Mouse (Mus musculus): ENCODE results near the gene Tenm3. TPM values are rescaled to one million over a fixed set of nuclear protein-coding genes. Genes with fewer than 3 reads are reported as not detected.
A peak's percentile ranks its signal among the peaks of the same experiment; 100 is the strongest.

Gene Tenm3
- polyA plus RNA-seq, 1 experiment from 2014 or later: 48.6 TPM

DNA sequence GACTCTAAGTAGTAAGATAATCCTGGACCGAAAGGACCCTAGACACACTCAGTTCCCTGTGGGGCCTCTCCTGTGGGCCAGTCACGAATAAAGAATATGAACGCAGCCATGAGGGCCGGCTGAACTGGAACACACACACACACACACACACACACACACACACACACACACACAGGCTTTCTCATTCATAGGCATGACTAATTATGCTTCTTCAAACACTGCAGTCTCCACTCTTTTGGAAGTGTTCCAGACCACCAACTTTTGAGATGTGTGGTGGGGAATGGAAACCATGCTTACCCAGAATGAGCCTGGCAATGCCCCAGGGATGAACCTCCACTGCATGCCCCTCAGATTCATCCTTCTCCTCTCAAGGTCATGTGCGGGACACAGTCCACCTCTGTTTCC lies 45.8 kb downstream of the Tenm3 start:
- peaks cover 61% of the 10 kb centered on the region for H3K4me1 ChIP-seq (ENCODE audit: control insufficient read depth, insufficient read depth, low read length)
- WGBS: 37% methylated on average over 5 of the region's 5 CpGs

DNA sequence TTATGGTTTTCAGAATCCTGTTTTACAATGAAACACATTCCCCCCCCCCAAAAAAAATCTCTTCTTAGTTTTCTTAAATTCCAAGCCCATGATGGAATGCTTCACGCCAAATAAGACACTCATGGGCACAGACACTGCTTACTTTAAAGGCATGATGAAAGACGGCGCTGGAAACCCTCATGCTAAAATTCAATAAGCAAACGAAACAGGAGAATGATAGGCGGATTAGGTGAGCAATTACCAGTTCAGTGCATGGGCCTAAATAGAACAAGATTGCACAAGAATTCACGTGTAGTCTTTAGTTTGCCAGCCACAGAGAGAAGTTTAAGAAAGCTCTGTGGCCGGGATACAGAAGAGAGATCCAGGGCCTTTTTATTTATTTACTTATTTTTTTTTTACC lies 49.5 kb downstream of the Tenm3 start:
- Histone ChIP-seq H3K4me1 (ENCODE audit: control insufficient read depth, insufficient read depth, low read length) (peaks cover 43% of the 10 kb centered on the region), H3K27me3 (replicated peaks; ENCODE audit: control insufficient read depth, insufficient read depth, low read length) (no peaks in the 10 kb centered on the region), H3K27ac (replicated peaks; ENCODE audit: low read depth, low read length) (0 out of 2 replicates have a peak overlapping the region, but pooled peaks have one; percentile 15), H3K4me2 (ENCODE audit: low read depth, low read length) (0 out of 2 replicates have a peak overlapping the region, but pooled peaks have one; percentile 4), H3K4me3 (ENCODE audit: low read depth, low read length) (no peak overlapping the region), H3K36me3 (ENCODE audit: control insufficient read depth, insufficient read depth, low read length) (no peaks in the 10 kb centered on the region), H3K9ac (ENCODE audit: low read depth, low read length) (no peak overlapping the region), H3K9me3 (ENCODE audit: control insufficient read depth, low read length) (no peaks in the 10 kb centered on the region)
- 15% methylated on average over 7 of the region's 7 CpGs for WGBS
- peak; percentile 89 for DNase-seq (ENCODE audit: low spot score)
- ATAC-seq (ENCODE audit: low read depth): peak; percentile 87

More for the DNA sequence above, 45.8 kb downstream of the Tenm3 start:
- no peak overlapping the region for H3K27ac ChIP-seq (replicated peaks; ENCODE audit: low read depth, low read length)
- H3K9me3 ChIP-seq (ENCODE audit: control insufficient read depth, low read length): no peaks in the 10 kb centered on the region
- DNase-seq (ENCODE audit: low spot score) (peak; percentile 90), ATAC-seq (ENCODE audit: low read depth) (peak; percentile 53)
- H3K9ac ChIP-seq (ENCODE audit: low read depth, low read length): no peak overlapping the region
- H3K4me3 ChIP-seq (ENCODE audit: low read depth, low read length): no peak overlapping the region
- H3K4me2 ChIP-seq (ENCODE audit: low read depth, low read length): no peak overlapping the region
- no peaks in the 10 kb centered on the region for H3K27me3 ChIP-seq (replicated peaks; ENCODE audit: control insufficient read depth, insufficient read depth, low read length)
- no peaks in the 10 kb centered on the region for H3K36me3 ChIP-seq (ENCODE audit: control insufficient read depth, insufficient read depth, low read length)

DNA sequence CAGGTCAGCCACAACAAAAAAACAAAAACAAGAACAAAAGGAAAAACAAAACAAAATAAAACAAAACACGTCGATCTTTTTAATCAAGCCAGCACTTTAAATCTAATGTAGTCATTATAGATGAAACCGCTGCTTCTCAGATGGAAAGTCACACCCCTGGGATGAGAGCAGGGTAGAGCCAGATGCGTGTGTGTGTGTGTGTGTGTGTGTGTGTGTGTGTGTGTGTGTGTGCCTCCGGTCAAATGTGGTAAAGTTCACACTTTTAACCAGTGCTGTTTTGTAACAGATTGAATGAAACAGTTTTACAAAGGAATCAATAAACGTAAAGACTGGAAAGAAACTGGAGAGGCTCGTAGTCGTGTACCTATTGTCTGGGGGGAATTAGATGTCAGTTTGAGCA lies 50.0 kb downstream of the Tenm3 start:
- no peaks in the 10 kb centered on the region for H3K36me3 ChIP-seq (ENCODE audit: control insufficient read depth, insufficient read depth, low read length)
- H3K4me3 ChIP-seq (ENCODE audit: low read depth, low read length): no peak overlapping the region
- DNase-seq (ENCODE audit: low spot score) (no peak), ATAC-seq (ENCODE audit: low read depth) (peak; percentile 14; the same call in 1 of the 2 replicates)
- WGBS: 56% methylated on average over 8 of the region's 8 CpGs
- H3K27me3 ChIP-seq (replicated peaks; ENCODE audit: control insufficient read depth, insufficient read depth, low read length): no peaks in the 10 kb centered on the region
- H3K4me2 ChIP-seq (ENCODE audit: low read depth, low read length): no peak overlapping the region
- no peak overlapping the region for H3K9ac ChIP-seq (ENCODE audit: low read depth, low read length)
- H3K27ac ChIP-seq (replicated peaks; ENCODE audit: low read depth, low read length): no peak overlapping the region
- H3K9me3 ChIP-seq (ENCODE audit: control insufficient read depth, low read length): no peaks in the 10 kb centered on the region
- H3K4me1 ChIP-seq (ENCODE audit: control insufficient read depth, insufficient read depth, low read length): peaks cover 43% of the 10 kb centered on the region

DNA sequence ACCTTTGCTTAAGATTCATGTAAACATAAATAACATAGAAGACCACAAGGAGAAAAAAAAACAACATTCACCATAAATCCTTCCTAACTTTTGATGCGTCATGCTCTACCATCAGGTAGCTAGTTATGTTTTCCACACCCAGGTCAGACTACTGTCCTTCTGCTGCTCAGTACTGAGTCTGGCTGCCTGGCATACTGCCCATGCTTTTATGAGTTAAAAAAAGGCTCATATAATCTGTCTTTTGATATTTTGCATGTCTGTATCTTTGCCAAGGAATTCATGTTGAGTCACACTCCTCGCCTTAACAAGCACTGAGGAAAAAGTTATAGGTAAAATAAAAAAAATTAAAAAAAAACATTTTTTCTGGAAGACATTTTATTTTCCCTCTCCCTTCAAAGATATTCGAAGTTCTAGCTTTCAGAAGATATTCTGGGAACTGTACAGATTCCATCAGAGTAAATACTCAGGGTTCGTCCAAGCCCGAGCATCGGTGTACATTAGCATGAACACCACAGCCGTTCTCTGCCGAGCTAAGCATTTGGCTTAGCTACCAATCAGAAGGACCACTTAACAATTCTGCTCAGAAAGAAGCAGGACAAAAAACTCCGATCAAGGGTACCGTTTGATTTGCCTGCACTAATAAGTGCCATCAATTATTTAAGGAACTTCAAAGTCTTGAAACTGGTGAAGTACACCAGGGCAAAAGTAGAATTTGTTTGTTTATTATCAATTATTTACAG lies 51.0 kb downstream of the Tenm3 start:
- no peak for ATAC-seq (ENCODE audit: low read depth)
- Histone ChIP-seq H3K4me2 (ENCODE audit: low read depth, low read length) (no peak overlapping the region), H3K9ac (ENCODE audit: low read depth, low read length) (no peak overlapping the region), H3K4me3 (ENCODE audit: low read depth, low read length) (no peak overlapping the region), H3K27ac (replicated peaks; ENCODE audit: low read depth, low read length) (no peak overlapping the region), H3K9me3 (ENCODE audit: control insufficient read depth, low read length) (no peaks in the 10 kb centered on the region), H3K4me1 (ENCODE audit: control insufficient read depth, insufficient read depth, low read length) (peaks cover 33% of the 10 kb centered on the region), H3K27me3 (replicated peaks; ENCODE audit: control insufficient read depth, insufficient read depth, low read length) (no peaks in the 10 kb centered on the region), H3K36me3 (ENCODE audit: control insufficient read depth, insufficient read depth, low read length) (no peaks in the 10 kb centered on the region)
- 66% methylated on average over 10 of the region's 10 CpGs for WGBS
- DNase-seq (ENCODE audit: low spot score): peak; percentile 54

DNA sequence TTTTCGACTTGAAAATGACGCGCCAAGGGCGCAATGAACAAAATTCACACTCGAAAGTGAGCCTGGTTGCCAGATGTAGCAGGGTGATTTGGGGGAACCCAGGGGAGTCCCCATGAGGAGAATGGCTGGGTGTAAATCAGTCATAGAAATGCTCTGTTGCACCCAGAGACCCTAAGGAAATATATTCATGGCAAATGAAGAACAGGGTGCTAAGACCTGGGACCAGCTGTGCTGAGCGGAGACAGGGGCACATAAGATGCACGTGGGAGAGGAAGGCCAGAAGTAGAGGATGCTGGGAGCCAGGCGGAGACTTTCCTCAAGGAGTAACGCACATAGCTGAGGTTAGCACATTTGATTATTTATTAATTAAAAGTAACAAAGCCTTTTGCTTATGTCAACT lies 60.4 kb downstream of the Tenm3 start:
- Histone ChIP-seq H3K27me3 (replicated peaks; ENCODE audit: control insufficient read depth, insufficient read depth, low read length) (no peaks in the 10 kb centered on the region), H3K36me3 (ENCODE audit: control insufficient read depth, insufficient read depth, low read length) (peaks cover 5% of the 10 kb centered on the region; the same call in 1 of the 2 replicates), H3K4me1 (ENCODE audit: control insufficient read depth, insufficient read depth, low read length) (no peaks in the 10 kb centered on the region), H3K4me3 (ENCODE audit: low read depth, low read length) (no peak overlapping the region), H3K4me2 (ENCODE audit: low read depth, low read length) (no peak overlapping the region), H3K27ac (replicated peaks; ENCODE audit: low read depth, low read length) (no peak overlapping the region), H3K9ac (ENCODE audit: low read depth, low read length) (no peak overlapping the region), H3K9me3 (ENCODE audit: control insufficient read depth, low read length) (no peaks in the 10 kb centered on the region; the same call in 1 of the 2 replicates)
- 86% methylated on average over 9 of the region's 9 CpGs for WGBS
- ATAC-seq (ENCODE audit: low read depth) (no peak), DNase-seq (ENCODE audit: low spot score) (no peak)

DNA sequence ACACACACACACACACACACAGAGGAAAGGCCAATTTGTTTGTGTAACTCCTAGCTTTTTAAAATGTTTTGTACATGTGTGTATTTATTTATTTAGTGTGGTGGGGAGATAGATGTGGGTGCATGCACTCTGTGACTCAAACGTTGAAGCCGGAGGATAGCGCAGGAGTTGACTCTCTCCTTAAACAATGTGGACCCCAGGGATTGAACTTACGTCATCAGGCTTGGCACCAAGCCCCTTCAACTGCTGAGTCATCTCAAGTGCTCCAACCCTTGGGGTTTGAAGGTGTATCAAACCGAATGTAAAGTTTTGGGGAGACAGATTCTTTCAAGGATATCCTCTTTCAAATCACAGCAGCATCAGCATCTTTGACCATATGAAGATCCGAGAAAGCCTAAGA lies 63.1 kb downstream of the Tenm3 start:
- ATAC-seq (ENCODE audit: low read depth): no peak
- Histone ChIP-seq H3K27ac (replicated peaks; ENCODE audit: low read depth, low read length) (no peak overlapping the region), H3K36me3 (ENCODE audit: control insufficient read depth, insufficient read depth, low read length) (peaks cover 5% of the 10 kb centered on the region; the same call in 1 of the 2 replicates), H3K9ac (ENCODE audit: low read depth, low read length) (no peak overlapping the region), H3K27me3 (replicated peaks; ENCODE audit: control insufficient read depth, insufficient read depth, low read length) (no peaks in the 10 kb centered on the region), H3K4me2 (ENCODE audit: low read depth, low read length) (no peak overlapping the region), H3K4me1 (ENCODE audit: control insufficient read depth, insufficient read depth, low read length) (peaks cover 8% of the 10 kb centered on the region), H3K9me3 (ENCODE audit: control insufficient read depth, low read length) (no peaks in the 10 kb centered on the region; the same call in 1 of the 2 replicates), H3K4me3 (ENCODE audit: low read depth, low read length) (no peak overlapping the region)
- DNase-seq (ENCODE audit: low spot score): no peak
- WGBS: 64% methylated on average over 6 of the region's 6 CpGs

DNA sequence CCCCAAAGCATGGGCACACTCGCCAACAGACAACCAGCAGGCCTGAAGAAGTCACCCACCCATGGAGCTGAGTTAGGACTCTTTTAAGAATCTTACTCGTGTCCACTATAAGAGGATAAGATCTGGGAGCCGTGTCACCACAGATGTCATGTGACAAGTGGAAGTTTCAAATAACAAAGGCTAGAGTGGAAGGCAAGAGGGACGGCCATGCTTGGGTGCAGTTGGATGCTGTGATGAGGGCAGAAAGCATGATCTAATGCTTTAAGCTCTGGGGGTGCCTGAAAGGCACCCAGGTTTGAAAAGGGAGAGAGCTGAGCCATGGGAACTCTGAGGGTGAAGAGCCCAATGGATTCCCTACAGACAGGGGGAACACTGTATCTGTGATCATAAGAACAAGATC lies 64.6 kb downstream of the Tenm3 start:
- H3K4me2 ChIP-seq (ENCODE audit: low read depth, low read length): no peak overlapping the region
- H3K27me3 ChIP-seq (replicated peaks; ENCODE audit: control insufficient read depth, insufficient read depth, low read length): no peaks in the 10 kb centered on the region
- peaks cover 8% of the 10 kb centered on the region for H3K4me1 ChIP-seq (ENCODE audit: control insufficient read depth, insufficient read depth, low read length)
- H3K27ac ChIP-seq (replicated peaks; ENCODE audit: low read depth, low read length): no peak overlapping the region
- no peaks in the 10 kb centered on the region; the same call in 1 of the 2 replicates for H3K36me3 ChIP-seq (ENCODE audit: control insufficient read depth, insufficient read depth, low read length)
- DNase-seq (ENCODE audit: low spot score) (no peak), ATAC-seq (ENCODE audit: low read depth) (no peak)
- 76% methylated on average over 4 of the region's 4 CpGs for WGBS
- no peak overlapping the region for H3K9ac ChIP-seq (ENCODE audit: low read depth, low read length)
- no peak overlapping the region for H3K4me3 ChIP-seq (ENCODE audit: low read depth, low read length)
- H3K9me3 ChIP-seq (ENCODE audit: control insufficient read depth, low read length): no peaks in the 10 kb centered on the region

DNA sequence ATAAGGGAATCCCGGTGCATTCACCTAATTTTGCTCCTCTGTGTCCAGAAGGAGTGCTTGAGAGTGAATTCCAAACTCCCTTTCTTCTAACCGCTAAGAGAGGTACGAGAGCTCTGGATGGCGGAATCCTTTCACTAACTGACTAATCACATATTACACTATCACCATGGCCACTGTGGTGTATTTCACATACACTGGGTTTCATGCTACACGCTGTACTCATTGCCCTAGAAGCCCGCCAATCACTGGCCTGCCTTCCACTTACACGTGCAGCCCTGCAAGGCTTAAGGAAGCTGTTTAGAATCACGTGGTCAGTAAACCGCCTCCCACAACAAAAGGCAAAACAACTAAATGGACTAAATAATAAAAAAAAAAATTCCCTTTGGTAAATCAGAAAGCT lies 67.7 kb downstream of the Tenm3 start:
- WGBS: 41% methylated on average over 9 of the region's 9 CpGs
- no peak overlapping the region for H3K27ac ChIP-seq (replicated peaks; ENCODE audit: low read depth, low read length)
- ATAC-seq (ENCODE audit: low read depth) (peak; percentile 83), DNase-seq (ENCODE audit: low spot score) (peak; percentile 62)
- H3K9ac ChIP-seq (ENCODE audit: low read depth, low read length): no peak overlapping the region
- H3K36me3 ChIP-seq (ENCODE audit: control insufficient read depth, insufficient read depth, low read length): no peaks in the 10 kb centered on the region; the same call in 1 of the 2 replicates
- no peaks in the 10 kb centered on the region for H3K9me3 ChIP-seq (ENCODE audit: control insufficient read depth, low read length)
- no peak overlapping the region for H3K4me3 ChIP-seq (ENCODE audit: low read depth, low read length)
- peak overlapping the region; percentile 44 for H3K4me2 ChIP-seq (ENCODE audit: low read depth, low read length)
- peaks cover 8% of the 10 kb centered on the region for H3K4me1 ChIP-seq (ENCODE audit: control insufficient read depth, insufficient read depth, low read length)
- H3K27me3 ChIP-seq (replicated peaks; ENCODE audit: control insufficient read depth, insufficient read depth, low read length): no peaks in the 10 kb centered on the region
